Mouse (Mus musculus): ENCODE results near the gene Trir. TPM values are rescaled to one million over a fixed set of nuclear protein-coding genes. Genes with fewer than 3 reads are reported as not detected.

Trir gene
- polyA plus RNA-seq, 1 experiment from 2014 or later = 110 TPM

- Histone ChIP-seq H3K27me3 (replicated peaks) (no peaks in the 10 kb centered on the region), H3K4me2 (replicated peaks) (no peak overlapping the region), H3K4me3 (replicated peaks) (no peak overlapping the region), H3K9me3 (no peaks in the 10 kb centered on the region), H3K27ac (no peak overlapping the region), H3K4me1 (replicated peaks) (0 out of 2 replicates have a peak, but pooled peaks cover 4% of the 10 kb centered on the region), H3K36me3 (peaks cover 21% of the 10 kb centered on the region), H3K9ac (no peak overlapping the region)
- WGBS = 69% methylated on average over 9 of the region's 9 CpGs
- no peak for ATAC-seq
Measured at GRCm38 (mm10) chr8:85076001-85076400, 49.4 kb downstream of the Trir start.

- ATAC-seq = no peak
- H3K4me2 ChIP-seq (replicated peaks) = no peak overlapping the region
- WGBS = 2% methylated on average over 2 of the region's 2 CpGs
- H3K4me1 ChIP-seq (replicated peaks) = peaks cover 10% of the 10 kb centered on the region; the same call in 1 of the 2 replicates
- H3K27ac ChIP-seq = no peak overlapping the region
- H3K9me3 ChIP-seq = no peaks in the 10 kb centered on the region
- H3K4me3 ChIP-seq (replicated peaks) = no peak overlapping the region
- H3K36me3 ChIP-seq = peaks cover 21% of the 10 kb centered on the region
- H3K27me3 ChIP-seq (replicated peaks) = no peaks in the 10 kb centered on the region
- no peak overlapping the region for H3K9ac ChIP-seq
Measured at GRCm38 (mm10) chr8:85076993-85077392, 50.4 kb downstream of the Trir start.

Other genes with a start within 250 kb of the Trir start
- 14.2 and 14.8 TPM in 2 replicates for gene Nfix, start 226.5 kb upstream of the Trir start, polyA plus RNA-seq (2015; fragmentation: Nextera tagmentation; extraction: Ambion mirVana)
- gene Dand5, start 204.0 kb upstream of the Trir start, polyA plus RNA-seq (2015; fragmentation: Nextera tagmentation; extraction: Ambion mirVana) = 4.5 and 5.3 TPM in 2 replicates
- gene Gadd45gip1, start 195.3 kb upstream of the Trir start, polyA plus RNA-seq (2015; fragmentation: Nextera tagmentation; extraction: Ambion mirVana) = 61.7 and 62.6 TPM in 2 replicates
- 102 and 106 TPM in 2 replicates for gene Rad23a, start 186.2 kb upstream of the Trir start, polyA plus RNA-seq (2015; fragmentation: Nextera tagmentation; extraction: Ambion mirVana)
- gene Calr, start 179.9 kb upstream of the Trir start, polyA plus RNA-seq (2015; fragmentation: Nextera tagmentation; extraction: Ambion mirVana) = 1,038 and 1,157 TPM in 2 replicates
- gene Farsa, start 169.8 kb upstream of the Trir start, polyA plus RNA-seq (2015; fragmentation: Nextera tagmentation; extraction: Ambion mirVana) = 83.1 and 92.7 TPM in 2 replicates
- 49.9 and 54.4 TPM in 2 replicates for gene Syce2, start 154.7 kb upstream of the Trir start, polyA plus RNA-seq (2015; fragmentation: Nextera tagmentation; extraction: Ambion mirVana)
- gene Gcdh, start 132.9 kb upstream of the Trir start, polyA plus RNA-seq (2015; fragmentation: Nextera tagmentation; extraction: Ambion mirVana) = 42.8 and 49.2 TPM in 2 replicates
- gene Klf1, start 124.9 kb upstream of the Trir start, polyA plus RNA-seq (2015; fragmentation: Nextera tagmentation; extraction: Ambion mirVana) = 6.4 and 7.7 TPM in 2 replicates
- 8.7 and 10.2 TPM in 2 replicates for gene Dnase2a, start 118.3 kb upstream of the Trir start, polyA plus RNA-seq (2015; fragmentation: Nextera tagmentation; extraction: Ambion mirVana)
- gene Mast1, start 89.5 kb upstream of the Trir start, polyA plus RNA-seq (2015; fragmentation: Nextera tagmentation; extraction: Ambion mirVana) = 1.6 TPM in 2 replicates
- gene Rtbdn, start 79.8 kb upstream of the Trir start, polyA plus RNA-seq (2015; fragmentation: Nextera tagmentation; extraction: Ambion mirVana) = 0.31 and 0.51 TPM in 2 replicates
- gene Gm49661, start 57.4 kb upstream of the Trir start, polyA plus RNA-seq (2015; fragmentation: Nextera tagmentation; extraction: Ambion mirVana) = not detected in 2 replicates
- gene Prdx2, start 57.2 kb upstream of the Trir start, polyA plus RNA-seq (2015; fragmentation: Nextera tagmentation; extraction: Ambion mirVana) = 581 and 615 TPM in 2 replicates
- 116 and 117 TPM in 2 replicates for gene Rnaseh2a, start 57.1 kb upstream of the Trir start, polyA plus RNA-seq (2015; fragmentation: Nextera tagmentation; extraction: Ambion mirVana)
- 28.4 and 30.7 TPM in 2 replicates for gene Junb, start 48.1 kb upstream of the Trir start, polyA plus RNA-seq (2015; fragmentation: Nextera tagmentation; extraction: Ambion mirVana)
- gene Hook2, start 36.2 kb upstream of the Trir start, polyA plus RNA-seq (2015; fragmentation: Nextera tagmentation; extraction: Ambion mirVana) = 68.7 and 75.8 TPM in 2 replicates
- gene Best2, start 12.3 kb upstream of the Trir start, polyA plus RNA-seq (2015; fragmentation: Nextera tagmentation; extraction: Ambion mirVana) = 0.14 and 0.76 TPM in 2 replicates
- 125 and 130 TPM in 2 replicates for gene Asna1, start 1.5 kb upstream of the Trir start, polyA plus RNA-seq (2015; fragmentation: Nextera tagmentation; extraction: Ambion mirVana)
- 28.1 and 29.4 TPM in 2 replicates for gene Tnpo2, start 10.1 kb downstream of the Trir start, polyA plus RNA-seq (2015; fragmentation: Nextera tagmentation; extraction: Ambion mirVana)
- gene Fbxw9, start 33.2 kb downstream of the Trir start, polyA plus RNA-seq (2015; fragmentation: Nextera tagmentation; extraction: Ambion mirVana) = 25.2 and 27.4 TPM in 2 replicates
- not detected in 2 replicates for gene Gm5741, start 41.2 kb downstream of the Trir start, polyA plus RNA-seq (2015; fragmentation: Nextera tagmentation; extraction: Ambion mirVana)
- 56.6 and 57.5 TPM in 2 replicates for gene Dhps, start 44.9 kb downstream of the Trir start, polyA plus RNA-seq (2015; fragmentation: Nextera tagmentation; extraction: Ambion mirVana)
- 133 and 151 TPM in 2 replicates for gene Wdr83os, start 53.9 kb downstream of the Trir start, polyA plus RNA-seq (2015; fragmentation: Nextera tagmentation; extraction: Ambion mirVana)
- 35.7 and 42.9 TPM in 2 replicates for gene Wdr83, start 54.5 kb downstream of the Trir start, polyA plus RNA-seq (2015; fragmentation: Nextera tagmentation; extraction: Ambion mirVana)
- 55.4 and 55.7 TPM in 2 replicates for gene Man2b1, start 56.4 kb downstream of the Trir start, polyA plus RNA-seq (2015; fragmentation: Nextera tagmentation; extraction: Ambion mirVana)
- gene Zfp791, start 96.3 kb downstream of the Trir start, polyA plus RNA-seq (2015; fragmentation: Nextera tagmentation; extraction: Ambion mirVana) = 2.7 TPM in 2 replicates
- gene Cks1brt, start 125.1 kb downstream of the Trir start, polyA plus RNA-seq (2015; fragmentation: Nextera tagmentation; extraction: Ambion mirVana) = not detected in 2 replicates
- gene Olfr371, start 199.2 kb downstream of the Trir start, polyA plus RNA-seq (2015; fragmentation: Nextera tagmentation; extraction: Ambion mirVana) = not detected in 2 replicates